Mouse (Mus musculus) hindbrain, postnatal 0 days (tissue): ENCODE data around the gene Lce6a. TPM values are rescaled to one million over a fixed set of nuclear protein-coding genes. Genes with fewer than 3 reads are reported as not detected.

Experiments
- ATAC-seq: fragments of 200-750 bp; cut with Nextera tagmentation; 2 replicates; pipeline ENCODE4 v1.8.0; 2017; ENCODE audit warnings: mild to moderate bottlenecking, moderate TSS enrichment, moderate library complexity
- DNase-seq: peaks from one replicate; pipeline ENCODE4 v3.0.0-alpha.2; 2015; ENCODE audit warnings: low spot score
- H3K27ac ChIP-seq: fragments of 300-500 bp; sonication (generic); 2 replicates; pipeline ENCODE4 v1.5.1; 2014; ENCODE audit warnings: mild to moderate bottlenecking
- H3K27me3 ChIP-seq: fragments of 300-500 bp; sonication (generic); 2 replicates; pipeline ENCODE4 v1.6.1; 2014; ENCODE audit warnings: low read length, mixed read lengths; ENCODE audit not compliant: insufficient read depth
- H3K36me3 ChIP-seq: fragments of 300-500 bp; sonication (generic); 2 replicates; pipeline ENCODE4 v1.6.1; 2014; ENCODE audit warnings: low read length, mixed read lengths; ENCODE audit not compliant: insufficient read depth
- H3K4me1 ChIP-seq: fragments of 300-500 bp; sonication (generic); 2 replicates; pipeline ENCODE4 v1.6.1; 2014; ENCODE audit warnings: antibody characterized with exemption, low read length, mixed read lengths; ENCODE audit not compliant: insufficient read depth
- H3K4me2 ChIP-seq: fragments of 300-500 bp; sonication (generic); 2 replicates; pipeline ENCODE4 v1.6.1; 2014; ENCODE audit warnings: low read depth, mild to moderate bottlenecking, low read length, moderate library complexity, mixed read lengths
- H3K4me3 ChIP-seq: fragments of 300-500 bp; sonication (generic); 2 replicates; pipeline ENCODE4 v1.5.1; 2014; ENCODE audit warnings: low read length
- H3K9ac ChIP-seq: fragments of 300-500 bp; sonication (generic); replicated peaks from 2 replicates; pipeline ENCODE4 v1.6.1; 2014; ENCODE audit warnings: mild to moderate bottlenecking, low read length, moderate library complexity, mixed read lengths
- H3K9me3 ChIP-seq: fragments of 300-500 bp; sonication (generic); 2 replicates; pipeline ENCODE4 v1.6.1; 2016; ENCODE audit warnings: low read length, mixed read lengths
- CTCF ChIP-seq: IDR thresholded peaks from 2 replicates; pipeline ENCODE4 v1.5.1; 2016; ENCODE audit warnings: antibody characterized with exemption, control low read depth, low read depth
- WGBS: fragments of 180-500 bp; shearing (Covaris S2); extraction: QIAGEN DNeasy Blood & Tissue Kit; methylation state at CpG from one replicate; pipeline ENCODE4 v1.1.7; 2014; 5-methylcytosine and 5-hydroxymethylcytosine counted together
- polyA plus RNA-seq: library from polyadenylated mRNA; unstranded; fragments of >200 nt; fragmentation: Nextera tagmentation; extraction: Ambion mirVana; gene quantifications from 2 replicates; pipeline ENCODE4 v1.2.1, GENCODE M21; 2015
- total RNA-seq: library from RNA; depleted of rRNA; stranded (reverse); fragments of >200 nt; gene quantifications from 2 replicates; pipeline ENCODE4 v1.2.3, GENCODE M21; 2014; rRNA removed

Lce6a gene
- total and polyA plus RNA-seq, 2 experiments from 2014 or later: not detected

GRCm38 (mm10) chr3:92572514-92573155 lies 48.8 kb downstream of the Lce6a start:
- Histone ChIP-seq H3K4me1 (no peaks in the 10 kb centered on the region), H3K4me3 (no peak overlapping the region), H3K9me3 (no peaks in the 10 kb centered on the region), H3K27me3 (no peaks in the 10 kb centered on the region), H3K9ac (no peak overlapping the region), H3K27ac (no peak overlapping the region), H3K4me2 (no peak overlapping the region), H3K36me3 (no peaks in the 10 kb centered on the region)
- TF ChIP-seq CTCF: no peak
- DNase-seq: no peak
- WGBS: 71% methylated on average over 2 of the region's 2 CpGs
- ATAC-seq: no peak

Other genes starting within 250 kb of the Lce6a start
- gene Sprr2h, start 236.0 kb downstream of the Lce6a start, total RNA-seq: not detected in 2 replicates
- not detected in 2 replicates for gene Sprr2h, start 236.0 kb downstream of the Lce6a start, polyA plus RNA-seq
- not detected in 2 replicates for gene Sprr2i, start 213.7 kb downstream of the Lce6a start, total RNA-seq
- not detected in 2 replicates for gene Sprr2i, start 213.7 kb downstream of the Lce6a start, polyA plus RNA-seq
- gene Sprr2j-ps, start 203.6 kb downstream of the Lce6a start, total RNA-seq: not detected in 2 replicates
- not detected in 2 replicates for gene Sprr2j-ps, start 203.6 kb downstream of the Lce6a start, polyA plus RNA-seq
- 2.5 and 3.7 TPM in 2 replicates for gene Gm9774, start 192.2 kb downstream of the Lce6a start, total RNA-seq
- gene Gm9774, start 192.2 kb downstream of the Lce6a start, polyA plus RNA-seq: 9.4 and 9.6 TPM in 2 replicates
- gene Sprr2k, start 189.1 kb downstream of the Lce6a start, total RNA-seq: not detected in 2 replicates
- gene Sprr2k, start 189.1 kb downstream of the Lce6a start, polyA plus RNA-seq: not detected in 2 replicates
- gene Sprr1b, start 182.9 kb downstream of the Lce6a start, total RNA-seq: not detected in 2 replicates
- gene Sprr1b, start 182.9 kb downstream of the Lce6a start, polyA plus RNA-seq: 0.18 TPM in 1 of 2 replicates, not detected in the other
- gene Sprr3, start 162.9 kb downstream of the Lce6a start, total RNA-seq: not detected in 2 replicates
- gene Sprr3, start 162.9 kb downstream of the Lce6a start, polyA plus RNA-seq: not detected in 2 replicates
- not detected in 2 replicates for gene Sprr1a, start 135.8 kb downstream of the Lce6a start, total RNA-seq
- gene Sprr1a, start 135.8 kb downstream of the Lce6a start, polyA plus RNA-seq: 0.23 and 0.25 TPM in 2 replicates
- not detected in 2 replicates for gene Sprr4, start 121.2 kb downstream of the Lce6a start, total RNA-seq
- not detected in 2 replicates for gene Sprr4, start 121.2 kb downstream of the Lce6a start, polyA plus RNA-seq
- not detected in 2 replicates for gene 2310046K23Rik, start 87.1 kb downstream of the Lce6a start, total RNA-seq
- gene 2310046K23Rik, start 87.1 kb downstream of the Lce6a start, polyA plus RNA-seq: not detected in 2 replicates
- gene Ivl, start 47.9 kb downstream of the Lce6a start, total RNA-seq: not detected in 2 replicates
- not detected in 2 replicates for gene Ivl, start 47.9 kb downstream of the Lce6a start, polyA plus RNA-seq
- not detected in 2 replicates for gene Smcp, start 32.7 kb downstream of the Lce6a start, total RNA-seq
- gene Smcp, start 32.7 kb downstream of the Lce6a start, polyA plus RNA-seq: not detected in 2 replicates
- gene 2210017I01Rik, start 14.2 kb downstream of the Lce6a start, total RNA-seq: not detected in 2 replicates
- gene 2210017I01Rik, start 14.2 kb downstream of the Lce6a start, polyA plus RNA-seq: not detected in 2 replicates
- not detected in 2 replicates for gene Lce1a1, start 26.6 kb upstream of the Lce6a start, total RNA-seq
- gene Lce1a1, start 26.6 kb upstream of the Lce6a start, polyA plus RNA-seq: not detected in 2 replicates
- gene Lce1b, start 35.3 kb upstream of the Lce6a start, total RNA-seq: not detected in 2 replicates
- gene Lce1b, start 35.3 kb upstream of the Lce6a start, polyA plus RNA-seq: not detected in 2 replicates
- not detected in 2 replicates for gene Lce1a2, start 48.7 kb upstream of the Lce6a start, total RNA-seq
- gene Lce1a2, start 48.7 kb upstream of the Lce6a start, polyA plus RNA-seq: not detected in 2 replicates
- not detected in 2 replicates for gene Lce1c, start 57.6 kb upstream of the Lce6a start, total RNA-seq
- not detected in 2 replicates for gene Lce1c, start 57.6 kb upstream of the Lce6a start, polyA plus RNA-seq
- gene Lce1d, start 65.5 kb upstream of the Lce6a start, total RNA-seq: not detected in 2 replicates
- gene Lce1d, start 65.5 kb upstream of the Lce6a start, polyA plus RNA-seq: not detected in 2 replicates
- not detected in 2 replicates for gene Lce1e, start 87.4 kb upstream of the Lce6a start, total RNA-seq
- gene Lce1e, start 87.4 kb upstream of the Lce6a start, polyA plus RNA-seq: not detected in 2 replicates
- not detected in 2 replicates for gene Lce1f, start 98.7 kb upstream of the Lce6a start, total RNA-seq
- gene Lce1f, start 98.7 kb upstream of the Lce6a start, polyA plus RNA-seq: not detected in 2 replicates
- gene Gm38119, start 117.4 kb upstream of the Lce6a start, total RNA-seq: not detected in 2 replicates
- gene Gm38119, start 117.4 kb upstream of the Lce6a start, polyA plus RNA-seq: not detected in 2 replicates
- gene Lce1g, start 130.7 kb upstream of the Lce6a start, total RNA-seq: not detected in 2 replicates
- 0.20 TPM in 1 of 2 replicates, not detected in the other for gene Lce1g, start 130.7 kb upstream of the Lce6a start, polyA plus RNA-seq
- gene Lce1h, start 143.4 kb upstream of the Lce6a start, total RNA-seq: not detected in 2 replicates
- not detected in 2 replicates for gene Lce1h, start 143.4 kb upstream of the Lce6a start, polyA plus RNA-seq
- not detected in 2 replicates for gene Lce1i, start 157.2 kb upstream of the Lce6a start, total RNA-seq
- gene Lce1i, start 157.2 kb upstream of the Lce6a start, polyA plus RNA-seq: not detected in 2 replicates
- gene Lce1j, start 168.9 kb upstream of the Lce6a start, total RNA-seq: not detected in 2 replicates
- not detected in 2 replicates for gene Lce1j, start 168.9 kb upstream of the Lce6a start, polyA plus RNA-seq
- not detected in 2 replicates for gene Lce1k, start 186.2 kb upstream of the Lce6a start, total RNA-seq
- not detected in 2 replicates for gene Lce1k, start 186.2 kb upstream of the Lce6a start, polyA plus RNA-seq
- gene Kprp, start 205.6 kb upstream of the Lce6a start, total RNA-seq: not detected in 2 replicates
- gene Kprp, start 205.6 kb upstream of the Lce6a start, polyA plus RNA-seq: not detected in 2 replicates
- gene Lce1l, start 229.6 kb upstream of the Lce6a start, total RNA-seq: not detected in 2 replicates
- gene Lce1l, start 229.6 kb upstream of the Lce6a start, polyA plus RNA-seq: not detected in 2 replicates
- not detected in 2 replicates for gene 2310050C09Rik, start 248.6 kb upstream of the Lce6a start, total RNA-seq
- gene 2310050C09Rik, start 248.6 kb upstream of the Lce6a start, polyA plus RNA-seq: not detected in 2 replicates